Mouse (Mus musculus): ENCODE results near the gene Gm3776. TPM values are rescaled to one million over a fixed set of nuclear protein-coding genes. Genes with fewer than 3 reads are reported as not detected.
"Not testable (repeated sequence)": the region's sequence is repeated elsewhere in the genome, so short reads cannot be mapped to it uniquely, and the experiment has no call there.

Gene Gm3776
- not detected in 2 replicates for total RNA-seq (2015; ENCODE audit: low replicate concordance)
- not detected in 2 replicates for total RNA-seq (2017; ENCODE audit: low replicate concordance)

GRCm38 (mm10) chr9:78256914-78257313 is at the start of gene Gm3776:
Gene Gm3776 (plus strand): TSS chr9:78257129.
- not testable (repeated sequence) for ATAC-seq (replicated peaks; ENCODE audit: low FRiP score, poor library complexity, severe bottlenecking)

GRCm38 (mm10) chr9:78208956-78209355 is 48.0 kb upstream of the Gm3776 start:
- ATAC-seq (replicated peaks; ENCODE audit: low FRiP score, poor library complexity, severe bottlenecking): no peak

GRCm38 (mm10) chr9:78210079-78210478 is 46.9 kb upstream of the Gm3776 start:
- no peak for ATAC-seq (replicated peaks; ENCODE audit: low FRiP score, poor library complexity, severe bottlenecking)

GRCm38 (mm10) chr9:78210821-78211220 is 46.1 kb upstream of the Gm3776 start:
- ATAC-seq (replicated peaks; ENCODE audit: low FRiP score, poor library complexity, severe bottlenecking): no peak

- no peak for ATAC-seq (replicated peaks; ENCODE audit: low FRiP score, poor library complexity, severe bottlenecking)
Measured at GRCm38 (mm10) chr9:78211521-78211920, 45.4 kb upstream of the Gm3776 start.

- ATAC-seq (replicated peaks; ENCODE audit: low FRiP score, poor library complexity, severe bottlenecking): no peak
Measured at GRCm38 (mm10) chr9:78212341-78213049, 44.4 kb upstream of the Gm3776 start.

GRCm38 (mm10) chr9:78217074-78217473 is 39.9 kb upstream of the Gm3776 start:
- no peak for ATAC-seq (replicated peaks; ENCODE audit: low FRiP score, poor library complexity, severe bottlenecking)

GRCm38 (mm10) chr9:78222616-78223015 is 34.3 kb upstream of the Gm3776 start:
- no peak for ATAC-seq (replicated peaks; ENCODE audit: low FRiP score, poor library complexity, severe bottlenecking)

GRCm38 (mm10) chr9:78223221-78223902 is 33.6 kb upstream of the Gm3776 start:
- ATAC-seq (replicated peaks; ENCODE audit: low FRiP score, poor library complexity, severe bottlenecking): no peak

GRCm38 (mm10) chr9:78224418-78224817 is 32.5 kb upstream of the Gm3776 start:
- ATAC-seq (replicated peaks; ENCODE audit: low FRiP score, poor library complexity, severe bottlenecking): no peak

- no peak for ATAC-seq (replicated peaks; ENCODE audit: low FRiP score, poor library complexity, severe bottlenecking)
Measured at GRCm38 (mm10) chr9:78225304-78225703, 31.6 kb upstream of the Gm3776 start.

GRCm38 (mm10) chr9:78228122-78228521 is 28.8 kb upstream of the Gm3776 start:
- ATAC-seq (replicated peaks; ENCODE audit: low FRiP score, poor library complexity, severe bottlenecking): no peak

- ATAC-seq (replicated peaks; ENCODE audit: low FRiP score, poor library complexity, severe bottlenecking): not testable (repeated sequence)
Measured at GRCm38 (mm10) chr9:78229658-78230057, 27.3 kb upstream of the Gm3776 start.

- ATAC-seq (replicated peaks; ENCODE audit: low FRiP score, poor library complexity, severe bottlenecking): not testable (repeated sequence)
Measured at GRCm38 (mm10) chr9:78230461-78230860, 26.5 kb upstream of the Gm3776 start, which contains the start of gene Gsta1. Gene Gsta1 (plus strand): TSS chr9:78230656.

- peak; percentile 64 for ATAC-seq (replicated peaks; ENCODE audit: low FRiP score, poor library complexity, severe bottlenecking)
Measured at GRCm38 (mm10) chr9:78233121-78233695, 23.7 kb upstream of the Gm3776 start.

- not testable (repeated sequence) for ATAC-seq (replicated peaks; ENCODE audit: low FRiP score, poor library complexity, severe bottlenecking)
Measured at GRCm38 (mm10) chr9:78255683-78256470, 1.1 kb upstream of the Gm3776 start.

GRCm38 (mm10) chr9:78259688-78260087 is 2.8 kb downstream of the Gm3776 start:
- ATAC-seq (replicated peaks; ENCODE audit: low FRiP score, poor library complexity, severe bottlenecking): peak; percentile 74

- not testable (repeated sequence) for ATAC-seq (replicated peaks; ENCODE audit: low FRiP score, poor library complexity, severe bottlenecking)
Measured at GRCm38 (mm10) chr9:78270945-78271344, 14.0 kb downstream of the Gm3776 start.

GRCm38 (mm10) chr9:78282002-78282711 is 25.2 kb downstream of the Gm3776 start:
- ATAC-seq (replicated peaks; ENCODE audit: low FRiP score, poor library complexity, severe bottlenecking): not testable (repeated sequence)
